Mouse (Mus musculus) myocyte (in vitro differentiated cells): Measurements from ENCODE around the gene Arid1b.

Experiments
- CEBPB ChIP-seq: IDR thresholded peaks from 2 replicates; pipeline ENCODE4 v1.6.1; 2011; ENCODE audit warnings: mild to moderate bottlenecking, moderate library complexity; ENCODE audit not compliant: poor library complexity, insufficient read depth, severe bottlenecking
- E2F4 ChIP-seq: IDR thresholded peaks from one replicate; pipeline ENCODE4 v1.6.1; 2011; ENCODE audit warnings: mild to moderate bottlenecking, control low read depth, moderate library complexity; ENCODE audit not compliant: insufficient read depth
- MAX ChIP-seq: IDR thresholded peaks from one replicate; pipeline ENCODE4 v1.6.1; 2011; ENCODE audit warnings: low read depth, mild to moderate bottlenecking, control low read depth
- MYOD1 ChIP-seq, 3 experiments: IDR thresholded peaks; one replicate each; pipeline ENCODE4 v1.6.1; 2011; ENCODE audit warnings: control low read depth in 2 of 3, low read depth in 2 of 3, mild to moderate bottlenecking in 2 of 3, moderate library complexity in 1 of 3; ENCODE audit not compliant: insufficient read length in 2 of 3, control insufficient read depth in 1 of 3
- MYOG ChIP-seq, 3 experiments: IDR thresholded peaks; one replicate each; pipeline ENCODE4 v1.6.1; 2011; ENCODE audit warnings: control low read depth in 2 of 3, low read depth in 2 of 3, mild to moderate bottlenecking in 2 of 3; ENCODE audit not compliant: insufficient read length in 2 of 3, control insufficient read depth in 1 of 3, insufficient read depth in 1 of 3
- POLR2A ChIP-seq: IDR thresholded peaks from one replicate; pipeline ENCODE4 v1.6.1; 2011; ENCODE audit warnings: low read depth, mild to moderate bottlenecking, control low read depth, moderate library complexity; ENCODE audit not compliant: insufficient read length
- POLR2AphosphoS2 ChIP-seq: IDR thresholded peaks from one replicate; pipeline ENCODE4 v1.6.1; 2011; ENCODE audit warnings: low read depth, control low read depth; ENCODE audit not compliant: insufficient read length
- SRF ChIP-seq: IDR thresholded peaks from one replicate; pipeline ENCODE4 v1.6.1; 2011; ENCODE audit warnings: low read depth; ENCODE audit not compliant: control insufficient read depth, insufficient read length
- TCF12 ChIP-seq: IDR thresholded peaks from one replicate; pipeline ENCODE4 v1.6.1; 2011; ENCODE audit warnings: mild to moderate bottlenecking, control low read depth; ENCODE audit not compliant: poor library complexity, insufficient read depth, severe bottlenecking
- TCF3 ChIP-seq: IDR thresholded peaks from one replicate; pipeline ENCODE4 v1.6.1; 2011; ENCODE audit warnings: low read depth, control low read depth; ENCODE audit not compliant: insufficient read length
- USF1 ChIP-seq: IDR thresholded peaks from one replicate; pipeline ENCODE4 v1.6.1; 2011; ENCODE audit warnings: low read depth, mild to moderate bottlenecking, control low read depth, moderate library complexity

- TF ChIP-seq MYOD1 (IDR thresholded peaks at IDR 0.05; ENCODE audit: control insufficient read depth in 1 of 3, insufficient read length in 2 of 3, low read depth in 2 of 3) (peak in 1 of 3 experiments; percentile 66), E2F4 (no peak), TCF12 (no peak), MYOG (IDR thresholded peaks at IDR 0.05; ENCODE audit: control insufficient read depth in 1 of 3, insufficient read depth in 1 of 3, insufficient read length in 2 of 3, low read depth in 2 of 3) (no peak), POLR2A (no peak), CEBPB (no peak), USF1 (no peak), POLR2AphosphoS2 (no peak), MAX (no peak), TCF3 (no peak), SRF (no peak)
Observed at GRCm38 (mm10) chr17:5125084-5125855, 131.1 kb downstream of the Arid1b start.
